ENCODE assay signal across 10 mouse cellular contexts in genomic region chr5:123436071-123436779, GRCm38 (mm10). TPM values are rescaled to one million over a fixed set of nuclear protein-coding genes. Genes with fewer than 3 reads are reported as not detected.
DNase-seq lines count a peak whose midpoint lies in the region; ATAC-seq and TF ChIP-seq lines count a peak whose summit lies in the region.
"Had no signal": no experiment of that assay in that cellular context is flagged by ENCODE, and none has a peak within 500 bp of the region (broad histone marks: within the 10 kb centered on the region; RNA-seq: fewer than 3 reads in every experiment).

No protein-coding gene starts in this region.

- no peak for TF ChIP-seq CTCF in brain, embryonic 14.5 days (IDR thresholded peaks at IDR 0.05; ENCODE audit: borderline replicate concordance, extremely low read depth, insufficient read depth, insufficient read length)
- TF ChIP-seq CTCF in thymus, adult 2 months (IDR thresholded peaks at IDR 0.05; ENCODE audit: borderline replicate concordance, control insufficient read depth, extremely low read depth, insufficient read depth, low read length, poor library complexity), result no peak

- peaks cover 28% of the 10 kb centered on the region for H3K4me1 ChIP-seq in hindbrain, embryonic 13.5 days (replicated peaks)
- no peaks in the 10 kb centered on the region for H3K4me1 ChIP-seq in hindbrain, embryonic 11.5 days (replicated peaks; ENCODE audit: control insufficient read depth, insufficient read depth, low read length)
- H3K4me1 ChIP-seq in intestine, embryonic 16.5 days (ENCODE audit: control insufficient read depth, insufficient read depth, low read length), result peaks cover 17% of the 10 kb centered on the region
- H3K4me1 ChIP-seq in thymus, adult 2 months (replicated peaks; ENCODE audit: control insufficient read depth, insufficient read depth, low read length), result peaks cover 5% of the 10 kb centered on the region

- 62% methylated on average over 8 of the region's 8 CpGs for WGBS in hindbrain, embryonic 13.5 days
- 63% methylated on average over 8 of the region's 8 CpGs for WGBS in hindbrain, embryonic 11.5 days
- 56% methylated on average over 8 of the region's 8 CpGs for WGBS in intestine, embryonic 16.5 days
- 60% methylated on average over 8 of the region's 8 CpGs for WGBS in thymus, adult 2 months

- H3K9me3 ChIP-seq in hindbrain, embryonic 13.5 days, result no peaks in the 10 kb centered on the region
- no peaks in the 10 kb centered on the region for H3K9me3 ChIP-seq in hindbrain, embryonic 11.5 days (ENCODE audit: control insufficient read depth, low read length)
- H3K9me3 ChIP-seq in intestine, embryonic 16.5 days (ENCODE audit: control insufficient read depth, low read length), result no peaks in the 10 kb centered on the region
- H3K9me3 ChIP-seq: G1E had no signal

- no peak for TF ChIP-seq POLR2A in brain, embryonic 14.5 days (IDR thresholded peaks at IDR 0.05; ENCODE audit: borderline replicate concordance, extremely low read depth, insufficient read depth, insufficient read length, poor library complexity, severe bottlenecking)
- no peak for TF ChIP-seq POLR2A in thymus, adult 2 months (IDR thresholded peaks at IDR 0.05; ENCODE audit: control insufficient read depth, extremely low read depth, insufficient read depth, low read length, poor library complexity)

- ATAC-seq in hindbrain, embryonic 13.5 days (ENCODE audit: low FRiP score), result no peak
- no peak for ATAC-seq in hindbrain, embryonic 11.5 days (ENCODE audit: low FRiP score)
- ATAC-seq in intestine, embryonic 16.5 days, result no peak

- no peak overlapping the region for H3K9ac ChIP-seq in hindbrain, embryonic 13.5 days
- no peak overlapping the region for H3K9ac ChIP-seq in hindbrain, embryonic 11.5 days (ENCODE audit: low read depth, low read length)
- no peak overlapping the region for H3K9ac ChIP-seq in intestine, embryonic 16.5 days (ENCODE audit: low read depth, low read length)

- no peak overlapping the region for H3K4me3 ChIP-seq in hindbrain, embryonic 13.5 days
- H3K4me3 ChIP-seq in hindbrain, embryonic 11.5 days (ENCODE audit: low read depth, low read length), result no peak overlapping the region
- no peak overlapping the region for H3K4me3 ChIP-seq in intestine, embryonic 16.5 days (ENCODE audit: low read length)
- H3K4me3 ChIP-seq in thymus, adult 2 months (ENCODE audit: control insufficient read depth, insufficient read depth, low read length), result no peak overlapping the region

- 0 out of 2 replicates have a peak overlapping the region, but pooled peaks have one; percentile 6 for H3K27ac ChIP-seq in hindbrain, embryonic 13.5 days
- H3K27ac ChIP-seq in hindbrain, embryonic 11.5 days (ENCODE audit: low read depth, low read length), result no peak overlapping the region
- H3K27ac ChIP-seq in intestine, embryonic 16.5 days (ENCODE audit: low read length), result 0 out of 2 replicates have a peak overlapping the region, but pooled peaks have one; percentile 34
- no peak overlapping the region for H3K27ac ChIP-seq in thymus, adult 2 months (ENCODE audit: control insufficient read depth, insufficient read depth, low read length)

- H3K4me2 ChIP-seq in hindbrain, embryonic 13.5 days, result no peak overlapping the region
- no peak overlapping the region for H3K4me2 ChIP-seq in hindbrain, embryonic 11.5 days (replicated peaks; ENCODE audit: low read depth, low read length)
- H3K4me2 ChIP-seq in intestine, embryonic 16.5 days (ENCODE audit: low read depth, low read length), result no peak overlapping the region

- peaks cover 8% of the 10 kb centered on the region for H3K36me3 ChIP-seq in hindbrain, embryonic 13.5 days
- H3K36me3 ChIP-seq in hindbrain, embryonic 11.5 days (ENCODE audit: control insufficient read depth, insufficient read depth, low read length), result no peaks in the 10 kb centered on the region
- H3K36me3 ChIP-seq in intestine, embryonic 16.5 days (ENCODE audit: control insufficient read depth, insufficient read depth, low read length), result no peaks in the 10 kb centered on the region
- H3K36me3 ChIP-seq in thymus, adult 2 months (ENCODE audit: control insufficient read depth, insufficient read depth, low read length), result no peaks in the 10 kb centered on the region; the same call in 1 of the 2 replicates

- intact Hi-C loops in left cerebral cortex, postnatal 36 days (cut with DNase I), result loop anchor here (2.0 to 10.0 kb wide), 2 partner anchors 57 to 181 kb away; partner anchors contain the start of gene Wdr66

- no peaks in the 10 kb centered on the region for H3K27me3 ChIP-seq in hindbrain, embryonic 13.5 days
- no peaks in the 10 kb centered on the region for H3K27me3 ChIP-seq in hindbrain, embryonic 11.5 days (ENCODE audit: control insufficient read depth, insufficient read depth, low read length)
- no peaks in the 10 kb centered on the region for H3K27me3 ChIP-seq in intestine, embryonic 16.5 days (replicated peaks; ENCODE audit: control insufficient read depth, insufficient read depth, low read length)
- H3K27me3 ChIP-seq in thymus, adult 2 months (ENCODE audit: control insufficient read depth, insufficient read depth, low read length), result no peaks in the 10 kb centered on the region

- no peak for DNase-seq in hindbrain, embryonic 11.5 days (ENCODE audit: low spot score)
- DNase-seq in brain, embryonic 14.5 days (ENCODE audit: low read depth), result peak; percentile 11
- DNase-seq in lung, postnatal 14 days, result peak; percentile 33
- no peak for DNase-seq in thymus, postnatal 10 days (ENCODE audit: low spot score in 2 of 2)
- DNase-seq in left cerebral cortex, postnatal 36 days (ENCODE audit: low spot score in 2 of 2), result no peak
- no peak for DNase-seq in thymus, adult 2 months

RNA-seq across cellular contexts. Expression of gene Mlxip, which starts 41.6 kb away (rescaled TPM):
- 18.4 and 19.5 TPM in 2 replicates for polyA plus RNA-seq in hindbrain, embryonic 13.5 days (2015; fragmentation: Nextera tagmentation; extraction: Ambion mirVana)
- polyA plus RNA-seq in hindbrain, embryonic 11.5 days (2014; fragmentation: Nextera tagmentation; extraction: Ambion mirVana), result 16.8 and 18.2 TPM in 2 replicates
- polyA plus RNA-seq in brain, embryonic 14.5 days (2012; rRNA removed), result 37.5 TPM in 2 replicates
- polyA plus RNA-seq in intestine, embryonic 16.5 days (2015; fragmentation: Nextera tagmentation; extraction: Ambion mirVana), result 16.6 and 21.0 TPM in 2 replicates
- total RNA-seq in left cerebral cortex, postnatal 36 days (2021), result 10 to 100 TPM; 15.3 to 19.4 TPM
- 113 and 124 TPM in 2 replicates for polyA plus RNA-seq in thymus, adult 2 months (2012; rRNA removed)

RNA-seq across cellular contexts. Expression of gene Lrrc43, which starts 52.9 kb away (rescaled TPM):
- polyA plus RNA-seq in hindbrain, embryonic 13.5 days (2015; fragmentation: Nextera tagmentation; extraction: Ambion mirVana), result 0.16 and 0.22 TPM in 2 replicates
- polyA plus RNA-seq in hindbrain, embryonic 11.5 days (2014; fragmentation: Nextera tagmentation; extraction: Ambion mirVana), result 0.26 and 0.39 TPM in 2 replicates
- 0.20 and 0.38 TPM in 2 replicates for polyA plus RNA-seq in brain, embryonic 14.5 days (2012; rRNA removed)
- polyA plus RNA-seq in intestine, embryonic 16.5 days (2015; fragmentation: Nextera tagmentation; extraction: Ambion mirVana), result not detected in 2 replicates
- total RNA-seq in left cerebral cortex, postnatal 36 days (2021), result under 1 TPM; 0.57 to 0.63 TPM
- polyA plus RNA-seq in thymus, adult 2 months (2012; rRNA removed), result 0.09 and 0.18 TPM in 2 replicates
- total RNA-seq: G1E had no signal
- polyA plus RNA-seq: G1E had no signal

RNA-seq across cellular contexts. Expression of gene Il31, which starts 53.1 kb away (rescaled TPM):
- polyA plus RNA-seq in hindbrain, embryonic 13.5 days (2015; fragmentation: Nextera tagmentation; extraction: Ambion mirVana), result not detected in 2 replicates
- polyA plus RNA-seq in hindbrain, embryonic 11.5 days (2014; fragmentation: Nextera tagmentation; extraction: Ambion mirVana), result not detected in 2 replicates
- polyA plus RNA-seq in brain, embryonic 14.5 days (2012; rRNA removed), result not detected in 2 replicates
- polyA plus RNA-seq in intestine, embryonic 16.5 days (2015; fragmentation: Nextera tagmentation; extraction: Ambion mirVana), result not detected in 2 replicates
- total RNA-seq in left cerebral cortex, postnatal 36 days (2021), result not detected
- not detected in 2 replicates for polyA plus RNA-seq in thymus, adult 2 months (2012; rRNA removed)
- total RNA-seq: G1E; layer of hippocampus, postnatal 10 days had no signal
- polyA plus RNA-seq: G1E had no signal

Comparison
In these comparisons a context has a peak if more than half of its experiments do, and no peak if none do; other contexts are left out.
1. H3K27ac ChIP-seq: peak in hindbrain, embryonic 13.5 days (single experiment) and intestine, embryonic 16.5 days (single experiment); none in hindbrain, embryonic 11.5 days (single experiment) and thymus, adult 2 months (single experiment).
2. DNase-seq: peak in brain, embryonic 14.5 days (single experiment) and lung, postnatal 14 days (single experiment); none in hindbrain, embryonic 11.5 days (single experiment), thymus, postnatal 10 days (0 of 2), left cerebral cortex, postnatal 36 days (0 of 2) and thymus, adult 2 months (single experiment).